ENCODE assay signal across 22 mouse cellular contexts in genomic region chr2:136618114-136618513, GRCm38 (mm10).
A peak's percentile ranks its signal among the peaks of the same experiment; 100 is the strongest.
DNase-seq lines count a peak whose midpoint lies in the region; ATAC-seq and TF ChIP-seq lines count a peak whose summit lies in the region.
"Had no signal": no experiment of that assay in that cellular context is flagged by ENCODE, and none has a peak within 500 bp of the region (broad histone marks: within the 10 kb centered on the region; RNA-seq: fewer than 3 reads in every experiment).

No protein-coding gene starts in this region.

- H3K27me3 ChIP-seq in midbrain, embryonic 11.5 days (ENCODE audit: control insufficient read depth, insufficient read depth, low read length), result no peaks in the 10 kb centered on the region
- no peaks in the 10 kb centered on the region for H3K27me3 ChIP-seq in midbrain, postnatal 0 days (ENCODE audit: insufficient read depth, low read length)
- no peaks in the 10 kb centered on the region for H3K27me3 ChIP-seq in embryonic facial prominence, embryonic 14.5 days (replicated peaks; ENCODE audit: control insufficient read depth, insufficient read depth, low read length)
- no peaks in the 10 kb centered on the region for H3K27me3 ChIP-seq in intestine, postnatal 0 days (replicated peaks; ENCODE audit: control insufficient read depth, insufficient read depth, low read length)
- no peaks in the 10 kb centered on the region for H3K27me3 ChIP-seq in stomach, embryonic 16.5 days (ENCODE audit: control insufficient read depth, insufficient read depth, low read length)
- H3K27me3 ChIP-seq: heart, embryonic 15.5 days; hindbrain, embryonic 15.5 days; limb, embryonic 13.5 days; midbrain, embryonic 13.5 days had no signal

- no peak overlapping the region for H3K4me2 ChIP-seq in midbrain, embryonic 11.5 days
- H3K4me2 ChIP-seq in midbrain, postnatal 0 days (ENCODE audit: low read depth, low read length, poor library complexity, severe bottlenecking), result no peak overlapping the region
- no peak overlapping the region for H3K4me2 ChIP-seq in embryonic facial prominence, embryonic 14.5 days (ENCODE audit: low read depth, low read length)
- no peak overlapping the region for H3K4me2 ChIP-seq in intestine, postnatal 0 days (replicated peaks; ENCODE audit: low read depth)
- no peak overlapping the region for H3K4me2 ChIP-seq in stomach, embryonic 16.5 days (ENCODE audit: low read depth, low read length)
- H3K4me2 ChIP-seq: heart, embryonic 15.5 days; hindbrain, embryonic 15.5 days; limb, embryonic 13.5 days; midbrain, embryonic 13.5 days had no signal

- no peaks in the 10 kb centered on the region for H3K36me3 ChIP-seq in midbrain, embryonic 11.5 days (ENCODE audit: control insufficient read depth, insufficient read depth, low read length)
- no peaks in the 10 kb centered on the region for H3K36me3 ChIP-seq in midbrain, postnatal 0 days (ENCODE audit: insufficient read depth, low read length)
- no peaks in the 10 kb centered on the region for H3K36me3 ChIP-seq in embryonic facial prominence, embryonic 14.5 days (ENCODE audit: control insufficient read depth, insufficient read depth, low read length)
- H3K36me3 ChIP-seq in intestine, postnatal 0 days (ENCODE audit: control insufficient read depth, insufficient read depth), result no peaks in the 10 kb centered on the region
- no peaks in the 10 kb centered on the region for H3K36me3 ChIP-seq in stomach, embryonic 16.5 days (ENCODE audit: control insufficient read depth, insufficient read depth, low read length)
- H3K36me3 ChIP-seq: forebrain, embryonic 10.5 days; heart, embryonic 15.5 days; hindbrain, embryonic 15.5 days; limb, embryonic 13.5 days; midbrain, embryonic 13.5 days had no signal

- no peaks in the 10 kb centered on the region for H3K9me3 ChIP-seq in midbrain, embryonic 11.5 days (ENCODE audit: control insufficient read depth, low read length)
- no peaks in the 10 kb centered on the region for H3K9me3 ChIP-seq in midbrain, postnatal 0 days (ENCODE audit: low read length)
- no peaks in the 10 kb centered on the region for H3K9me3 ChIP-seq in embryonic facial prominence, embryonic 14.5 days (ENCODE audit: control insufficient read depth, low read length)
- no peaks in the 10 kb centered on the region for H3K9me3 ChIP-seq in intestine, postnatal 0 days (ENCODE audit: control insufficient read depth)
- no peaks in the 10 kb centered on the region for H3K9me3 ChIP-seq in stomach, embryonic 16.5 days (replicated peaks; ENCODE audit: control insufficient read depth, low read length)
- H3K9me3 ChIP-seq: forebrain, embryonic 10.5 days; heart, embryonic 15.5 days; hindbrain, embryonic 15.5 days; limb, embryonic 13.5 days; midbrain, embryonic 13.5 days had no signal

- TF ChIP-seq CTCF in midbrain, postnatal 0 days (IDR thresholded peaks at IDR 0.05), result no peak
- no peak for TF ChIP-seq CTCF in intestine, postnatal 0 days (IDR thresholded peaks at IDR 0.05; ENCODE audit: low read depth)

- no peak overlapping the region for H3K9ac ChIP-seq in midbrain, embryonic 11.5 days (ENCODE audit: low read length)
- H3K9ac ChIP-seq in midbrain, postnatal 0 days (replicated peaks; ENCODE audit: low read length, poor library complexity, severe bottlenecking), result no peak overlapping the region
- H3K9ac ChIP-seq in embryonic facial prominence, embryonic 14.5 days (ENCODE audit: low read depth, low read length), result no peak overlapping the region
- H3K9ac ChIP-seq in intestine, postnatal 0 days (ENCODE audit: low read depth, low read length), result no peak overlapping the region
- no peak overlapping the region for H3K9ac ChIP-seq in stomach, embryonic 16.5 days (ENCODE audit: low read length)
- H3K9ac ChIP-seq: heart, embryonic 15.5 days; hindbrain, embryonic 15.5 days; limb, embryonic 13.5 days; liver, embryonic 14.5 days; midbrain, embryonic 13.5 days had no signal

- H3K4me1 ChIP-seq in midbrain, embryonic 11.5 days (ENCODE audit: control insufficient read depth, insufficient read depth, low read length), result no peaks in the 10 kb centered on the region
- no peaks in the 10 kb centered on the region for H3K4me1 ChIP-seq in midbrain, postnatal 0 days (ENCODE audit: insufficient read depth, low read length)
- H3K4me1 ChIP-seq in embryonic facial prominence, embryonic 14.5 days (ENCODE audit: control insufficient read depth, insufficient read depth, low read length), result no peaks in the 10 kb centered on the region
- H3K4me1 ChIP-seq in intestine, postnatal 0 days (replicated peaks; ENCODE audit: control insufficient read depth, insufficient read depth, low read length), result no peaks in the 10 kb centered on the region
- no peaks in the 10 kb centered on the region for H3K4me1 ChIP-seq in stomach, embryonic 16.5 days (ENCODE audit: control insufficient read depth, insufficient read depth, low read length)
- H3K4me1 ChIP-seq: forebrain, embryonic 10.5 days; heart, embryonic 15.5 days; hindbrain, embryonic 15.5 days; limb, embryonic 13.5 days; midbrain, embryonic 13.5 days had no signal

- WGBS in midbrain, embryonic 11.5 days, result 38% methylated on average over 2 of the region's 2 CpGs
- WGBS in midbrain, postnatal 0 days, result 31% methylated on average over 2 of the region's 2 CpGs
- 39% methylated on average over 2 of the region's 2 CpGs for WGBS in embryonic facial prominence, embryonic 14.5 days
- 27% methylated on average over 2 of the region's 2 CpGs for WGBS in intestine, postnatal 0 days
- WGBS in stomach, embryonic 16.5 days, result 34% methylated on average over 2 of the region's 2 CpGs

- no peak for DNase-seq in midbrain, embryonic 11.5 days (ENCODE audit: low spot score, missing footprints)
- no peak for DNase-seq in midbrain, postnatal 0 days (ENCODE audit: low spot score)
- peak; percentile 67 for DNase-seq in embryonic facial prominence, embryonic 14.5 days (ENCODE audit: low spot score)
- no peak for DNase-seq in testis, postnatal 10 days (ENCODE audit: low spot score)
- DNase-seq: cerebellum, postnatal 10 days; gastrocnemius, adult 2 months; heart, adult 2 months; heart, postnatal 4 days; kidney, adult 2 months; kidney, postnatal 36 days; right cerebral cortex, postnatal 4 days; thymus, adult 18-20 months; thymus, postnatal 4 days had no signal

- no peak overlapping the region for H3K4me3 ChIP-seq in midbrain, embryonic 11.5 days (ENCODE audit: low read depth, low read length)
- no peak overlapping the region for H3K4me3 ChIP-seq in midbrain, postnatal 0 days (ENCODE audit: low read depth, low read length)
- H3K4me3 ChIP-seq in embryonic facial prominence, embryonic 14.5 days (ENCODE audit: low read depth, low read length), result no peak overlapping the region
- no peak overlapping the region for H3K4me3 ChIP-seq in intestine, postnatal 0 days (ENCODE audit: low read depth, low read length)
- no peak overlapping the region for H3K4me3 ChIP-seq in stomach, embryonic 16.5 days (replicated peaks; ENCODE audit: low read length)
- H3K4me3 ChIP-seq: forebrain, embryonic 10.5 days; gastrocnemius, adult 2 months; heart, adult 2 months; heart, embryonic 15.5 days; hindbrain, embryonic 15.5 days; limb, embryonic 13.5 days; midbrain, embryonic 13.5 days had no signal

- H3K27ac ChIP-seq in midbrain, embryonic 11.5 days (ENCODE audit: low read depth, low read length), result no peak overlapping the region
- no peak overlapping the region for H3K27ac ChIP-seq in midbrain, postnatal 0 days (ENCODE audit: low read depth, low read length)
- H3K27ac ChIP-seq in embryonic facial prominence, embryonic 14.5 days (replicated peaks; ENCODE audit: low read depth, low read length), result no peak overlapping the region
- no peak overlapping the region for H3K27ac ChIP-seq in intestine, postnatal 0 days (ENCODE audit: low read depth, low read length)
- peak overlapping the region; percentile 22 for H3K27ac ChIP-seq in stomach, embryonic 16.5 days (ENCODE audit: low read length)
- H3K27ac ChIP-seq: forebrain, embryonic 10.5 days; gastrocnemius, adult 2 months; heart, adult 2 months; heart, embryonic 15.5 days; hindbrain, embryonic 15.5 days; limb, embryonic 13.5 days; liver, embryonic 14.5 days; midbrain, embryonic 13.5 days had no signal

- ATAC-seq in midbrain, embryonic 11.5 days (ENCODE audit: low FRiP score), result peak; percentile 22; the same call in 1 of the 2 replicates
- no peak for ATAC-seq in midbrain, postnatal 0 days (ENCODE audit: low FRiP score)
- ATAC-seq in embryonic facial prominence, embryonic 14.5 days (ENCODE audit: low read depth), result peak; percentile 96
- peak; percentile 54 for ATAC-seq in intestine, postnatal 0 days
- ATAC-seq in stomach, embryonic 16.5 days (ENCODE audit: insufficient read depth, low FRiP score), result peak; percentile 72; the same call in 1 of the 2 replicates
- no peak for ATAC-seq in activated CD4-positive, CD25-positive, alpha-beta regulatory T cell, adult 4 months
- ATAC-seq: midbrain, embryonic 13.5 days had no signal

Comparison
In these comparisons a context has a peak if more than half of its experiments do, and no peak if none do; other contexts are left out.
1. ATAC-seq: peak in midbrain, embryonic 11.5 days (single experiment), embryonic facial prominence, embryonic 14.5 days (single experiment), intestine, postnatal 0 days (single experiment) and stomach, embryonic 16.5 days (single experiment); none in midbrain, postnatal 0 days (single experiment) and activated CD4-positive, CD25-positive, alpha-beta regulatory T cell, adult 4 months (single experiment).